Mouse (Mus musculus) heart, embryonic 15.5 days (tissue): Measurements from ENCODE around the gene Olfr1388. TPM values are rescaled to one million over a fixed set of nuclear protein-coding genes. Genes with fewer than 3 reads are reported as not detected.

ENCODE experiments used
- polyA plus RNA-seq: library from polyadenylated mRNA; unstranded; fragments of >200 nt; fragmentation: Nextera tagmentation; extraction: Ambion mirVana; gene quantifications from 2 replicates; pipeline ENCODE4 v1.2.1, GENCODE M21; 2015

Gene Olfr1388
- polyA plus RNA-seq, 1 experiment from 2014 or later = not detected

Other genes starting within 250 kb of the Olfr1388 start
- gene Btnl9, start 249.5 kb upstream of the Olfr1388 start, polyA plus RNA-seq = 4.4 and 6.1 TPM in 2 replicates
- 24.2 and 26.6 TPM in 2 replicates for gene Zfp62, start 233.3 kb upstream of the Olfr1388 start, polyA plus RNA-seq
- 41.7 and 54.8 TPM in 2 replicates for gene Mgat1, start 192.4 kb upstream of the Olfr1388 start, polyA plus RNA-seq
- gene Olfr1393, start 158.3 kb upstream of the Olfr1388 start, polyA plus RNA-seq = 0.09 TPM in 1 of 2 replicates, not detected in the other
- not detected in 2 replicates for gene Olfr1392, start 151.3 kb upstream of the Olfr1388 start, polyA plus RNA-seq
- not detected in 2 replicates for gene Olfr10, start 131.9 kb upstream of the Olfr1388 start, polyA plus RNA-seq
- gene Olfr1391, start 113.9 kb upstream of the Olfr1388 start, polyA plus RNA-seq = not detected in 2 replicates
- not detected in 2 replicates for gene Olfr1390, start 101.4 kb upstream of the Olfr1388 start, polyA plus RNA-seq
- gene Olfr1389, start 13.6 kb upstream of the Olfr1388 start, polyA plus RNA-seq = not detected in 2 replicates
- gene Olfr1387, start 18.7 kb downstream of the Olfr1388 start, polyA plus RNA-seq = not detected in 2 replicates
- gene Olfr1386, start 28.4 kb downstream of the Olfr1388 start, polyA plus RNA-seq = not detected in 2 replicates
- gene Olfr1385, start 52.4 kb downstream of the Olfr1388 start, polyA plus RNA-seq = not detected in 2 replicates
- gene Olfr1384, start 70.1 kb downstream of the Olfr1388 start, polyA plus RNA-seq = not detected in 2 replicates
- not detected in 2 replicates for gene Olfr1383, start 83.0 kb downstream of the Olfr1388 start, polyA plus RNA-seq
- gene Olfr1382, start 91.6 kb downstream of the Olfr1388 start, polyA plus RNA-seq = not detected in 2 replicates
- not detected in 2 replicates for gene Olfr1381, start 106.8 kb downstream of the Olfr1388 start, polyA plus RNA-seq
- not detected in 2 replicates for gene Olfr1380, start 120.3 kb downstream of the Olfr1388 start, polyA plus RNA-seq
- 6.1 and 7.8 TPM in 2 replicates for gene Flt4, start 172.6 kb downstream of the Olfr1388 start, polyA plus RNA-seq
- gene Scgb3a1, start 227.0 kb downstream of the Olfr1388 start, polyA plus RNA-seq = 0.53 and 0.76 TPM in 2 replicates